Comparison of ENCODE assay signal across 8 mouse cellular contexts in genomic region chr2:165594907-165595675, GRCm38 (mm10). TPM values are rescaled to one million over a fixed set of nuclear protein-coding genes. Genes with fewer than 3 reads are reported as not detected.
DNase-seq lines count a peak whose midpoint lies in the region; ATAC-seq and TF ChIP-seq lines count a peak whose summit lies in the region.

TSS of gene Eya2 (plus strand) at chr2:165595032.

- H3K4me2 ChIP-seq in limb, embryonic 15.5 days = peak within 1 kb of the TSS; percentile 94
- peak within 1 kb of the TSS; percentile 74 for H3K4me2 ChIP-seq in stomach, postnatal 0 days (replicated peaks; ENCODE audit: low read depth)

- H3K27ac ChIP-seq in kidney, adult 2 months (ENCODE audit: insufficient read depth, low read depth, low read length) = no peak within 1 kb of the TSS
- H3K27ac ChIP-seq in limb, embryonic 15.5 days = peak within 1 kb of the TSS; percentile 33; the same call in 1 of the 2 replicates
- H3K27ac ChIP-seq in stomach, postnatal 0 days (replicated peaks) = peak within 1 kb of the TSS; percentile 24; the same call in 1 of the 2 replicates

- TF ChIP-seq POLR2A in kidney, adult 2 months (IDR thresholded peaks at IDR 0.05; ENCODE audit: low read depth, low read length) = no peak
- no peak for TF ChIP-seq POLR2A in brain, embryonic 14.5 days (IDR thresholded peaks at IDR 0.05; ENCODE audit: borderline replicate concordance, extremely low read depth, insufficient read depth, insufficient read length, poor library complexity, severe bottlenecking)

- H3K9me3 ChIP-seq in limb, embryonic 15.5 days = no peaks in the 10 kb centered on the region
- H3K9me3 ChIP-seq in stomach, postnatal 0 days (ENCODE audit: control insufficient read depth, low read length) = no peaks in the 10 kb centered on the region

- H3K27me3 ChIP-seq in kidney, adult 2 months (replicated peaks; ENCODE audit: control insufficient read depth, insufficient read depth, low read length) = no peaks in the 10 kb centered on the region
- peaks cover 41% of the 10 kb centered on the region for H3K27me3 ChIP-seq in limb, embryonic 15.5 days
- no peaks in the 10 kb centered on the region for H3K27me3 ChIP-seq in stomach, postnatal 0 days (ENCODE audit: control insufficient read depth, insufficient read depth, low read length)

- H3K4me1 ChIP-seq in kidney, adult 2 months (ENCODE audit: control insufficient read depth, insufficient read depth, low read length) = no peaks in the 10 kb centered on the region
- peaks cover 32% of the 10 kb centered on the region for H3K4me1 ChIP-seq in limb, embryonic 15.5 days
- H3K4me1 ChIP-seq in stomach, postnatal 0 days (replicated peaks; ENCODE audit: control insufficient read depth, insufficient read depth) = no peaks in the 10 kb centered on the region

- no peak for DNase-seq in kidney, adult 2 months
- DNase-seq in kidney, postnatal 25 days = no peak
- DNase-seq in brain, embryonic 14.5 days (ENCODE audit: low read depth) = no peak
- DNase-seq in gastrocnemius, postnatal 25 days = peak; percentile 39
- DNase-seq in stomach, postnatal 0 days (ENCODE audit: low spot score) = peak; percentile 61
- DNase-seq in frontal cortex, postnatal 14 days (ENCODE audit: low spot score in 2 of 2) = no peak
- DNase-seq in urinary bladder, postnatal 10 days (ENCODE audit: low spot score) = no peak

- ATAC-seq in limb, embryonic 15.5 days (ENCODE audit: insufficient number of reproducible peaks, low FRiP score, low TSS enrichment, low read depth) = peak; percentile 61; the same call in 1 of the 2 replicates
- peak; percentile 64 for ATAC-seq in stomach, postnatal 0 days (ENCODE audit: low FRiP score, low TSS enrichment)

- TF ChIP-seq CTCF in kidney, adult 2 months (conservative IDR thresholded peaks at IDR 0.05; ENCODE audit: insufficient read depth, insufficient read length, low read depth, low read length) = no peak
- no peak for TF ChIP-seq CTCF in brain, embryonic 14.5 days (IDR thresholded peaks at IDR 0.05; ENCODE audit: borderline replicate concordance, extremely low read depth, insufficient read depth, insufficient read length)
- TF ChIP-seq CTCF in stomach, postnatal 0 days (IDR thresholded peaks at IDR 0.05; ENCODE audit: low read depth) = no peak

- no peak for TF ChIP-seq EP300 in stomach, postnatal 0 days (optimal IDR thresholded peaks at IDR 0.05)

- peak within 1 kb of the TSS; percentile 36; the same call in 1 of the 2 replicates for H3K4me3 ChIP-seq in kidney, adult 2 months (ENCODE audit: insufficient read depth, low read depth, low read length)
- peak within 1 kb of the TSS; percentile 57 for H3K4me3 ChIP-seq in limb, embryonic 15.5 days
- peak within 1 kb of the TSS; percentile 55 for H3K4me3 ChIP-seq in stomach, postnatal 0 days (ENCODE audit: low read depth, low read length)

- H3K9ac ChIP-seq in limb, embryonic 15.5 days = peak within 1 kb of the TSS; percentile 63
- H3K9ac ChIP-seq in stomach, postnatal 0 days (ENCODE audit: low read length) = peak within 1 kb of the TSS; percentile 67

- 1% methylated on average over 77 of the region's 83 CpGs for WGBS in kidney, adult 2 months
- 1% methylated on average over 57 of the region's 83 CpGs for WGBS in limb, embryonic 15.5 days
- WGBS in stomach, postnatal 0 days = 1% methylated on average over 54 of the region's 83 CpGs

- no peaks in the 10 kb centered on the region for H3K36me3 ChIP-seq in kidney, adult 2 months (ENCODE audit: control insufficient read depth, insufficient read depth, low read length)
- no peaks in the 10 kb centered on the region for H3K36me3 ChIP-seq in limb, embryonic 15.5 days
- H3K36me3 ChIP-seq in stomach, postnatal 0 days (ENCODE audit: control insufficient read depth, insufficient read depth, low read length) = no peaks in the 10 kb centered on the region

RNA-seq across cellular contexts. Expression of gene Eya2, which starts in this region (rescaled TPM):
- 7.7 and 8.2 TPM in 2 replicates for polyA plus RNA-seq in kidney, adult 2 months (2012; rRNA removed)
- polyA plus RNA-seq in brain, embryonic 14.5 days (2012; rRNA removed) = 6.1 and 12.3 TPM in 2 replicates
- 1 to 10 TPM; 1.3 to 3.8 TPM for total RNA-seq in gastrocnemius, postnatal 25 days (2021)
- polyA plus RNA-seq in limb, embryonic 15.5 days (2015; fragmentation: Nextera tagmentation; extraction: Ambion mirVana) = 11.4 and 12.8 TPM in 2 replicates
- polyA plus RNA-seq in stomach, postnatal 0 days (2015; fragmentation: Nextera tagmentation; extraction: Ambion mirVana) = 15.5 and 21.6 TPM in 2 replicates

Comparison
In these comparisons a context has a peak if more than half of its experiments do, and no peak if none do; other contexts are left out.
1. DNase-seq: peak in gastrocnemius, postnatal 25 days (single experiment) and stomach, postnatal 0 days (single experiment); none in kidney, adult 2 months (single experiment), kidney, postnatal 25 days (0 of 2), brain, embryonic 14.5 days (single experiment), frontal cortex, postnatal 14 days (0 of 2) and urinary bladder, postnatal 10 days (single experiment).
2. Peak in every context shown above with its lines, with median percentiles within 50 percentile points of each other: H3K4me3 ChIP-seq.